Mouse (Mus musculus) left cerebral cortex, adult 18-20 months (tissue): ENCODE measurements around the gene Mpzl2. TPM values are rescaled to one million over a fixed set of nuclear protein-coding genes. Genes with fewer than 3 reads are reported as not detected.

Experiments used
- DNase-seq, 2 experiments: peaks; one replicate each; pipeline ENCODE4 v3.0.0; 2021 to 2022; ENCODE audit warnings: low spot score in 2 of 2, mixed read lengths in 1 of 2
- long read RNA-seq, 2 experiments: library from polyadenylated mRNA; stranded (forward); transcript quantifications; one replicate each; pipeline ENCODE4 v2.0.0; 2021
- total RNA-seq, 2 experiments: library from RNA; stranded (reverse); gene quantifications; 2 replicates each; pipeline ENCODE4 v1.2.3; 2021

The Mpzl2 gene
- total RNA-seq: 1 to 10 TPM; 1.9 TPM
- long read RNA-seq, experiment 1, partial matches to known transcripts: 0 of 5 reads
- long read RNA-seq, experiment 1, other reads (novel, unspliced or antisense): 2 of 5 reads
- long read RNA-seq, experiment 2, partial matches to known transcripts: 0 of 4 reads
- long read RNA-seq, experiment 2, other reads (novel, unspliced or antisense): 1 of 4 reads

- no peak for DNase-seq
These were observed at the start of gene Mpzl2 for GRCm38 (mm10) chr9:45039499-45039898. Mpzl2 (plus strand) TSS chr9:45039799.

DNA sequence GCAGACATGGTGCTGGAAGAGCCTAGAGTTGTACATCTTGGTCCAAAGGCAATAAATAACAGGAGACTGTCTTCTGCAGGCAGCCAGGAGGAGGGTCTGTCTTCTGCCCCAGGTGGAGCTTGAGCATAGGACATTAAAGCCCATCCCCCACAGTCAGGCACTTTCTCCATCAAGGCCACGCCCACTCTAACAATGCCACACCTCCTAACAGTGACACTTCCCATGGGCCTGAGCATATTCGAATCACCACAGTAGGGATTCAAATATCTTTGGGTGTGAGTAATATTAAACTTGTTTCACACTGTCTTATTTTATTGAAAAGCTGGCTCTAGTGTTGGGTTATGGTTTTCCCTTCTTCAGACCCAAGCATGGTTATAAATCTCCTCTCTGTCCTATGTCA is 47.8 kb upstream of the Mpzl2 start:
- DNase-seq: no peak

- DNase-seq: no peak
These were observed 47.3 kb upstream of the Mpzl2 start for GRCm38 (mm10) chr9:44992271-44992670.

GRCm38 (mm10) chr9:44993268-44993667 is 46.3 kb upstream of the Mpzl2 start:
- DNase-seq: no peak

GRCm38 (mm10) chr9:44994962-44995361 is 44.6 kb upstream of the Mpzl2 start:
- no peak for DNase-seq

DNA sequence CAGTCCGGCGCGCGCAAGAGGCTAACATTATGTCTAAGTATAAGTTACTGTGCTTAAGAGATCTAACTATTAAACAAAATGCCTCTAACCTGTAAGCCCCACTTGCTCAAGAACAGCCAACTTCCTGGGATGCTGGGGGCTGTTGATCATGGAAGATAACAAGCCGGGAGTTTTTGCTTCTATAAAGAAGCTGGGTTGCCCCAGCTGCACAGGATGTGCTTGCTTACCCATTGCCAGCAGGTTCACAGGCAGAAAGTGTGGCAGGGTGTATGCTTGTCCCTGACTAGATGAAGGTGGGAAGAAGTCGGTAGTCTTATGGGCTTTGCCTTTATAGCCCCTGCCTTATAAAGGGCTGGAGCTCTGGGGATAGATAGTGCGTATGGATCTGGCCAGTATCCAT is 43.0 kb upstream of the Mpzl2 start:
- DNase-seq: no peak

GRCm38 (mm10) chr9:44998138-44998537 is 41.5 kb upstream of the Mpzl2 start:
- DNase-seq: no peak

- DNase-seq: peak; percentile 3 to 11
These were observed 40.4 kb upstream of the Mpzl2 start for GRCm38 (mm10) chr9:44999171-44999570.

- DNase-seq: no peak
These were observed 39.8 kb upstream of the Mpzl2 start for GRCm38 (mm10) chr9:44999776-45000175.

DNA sequence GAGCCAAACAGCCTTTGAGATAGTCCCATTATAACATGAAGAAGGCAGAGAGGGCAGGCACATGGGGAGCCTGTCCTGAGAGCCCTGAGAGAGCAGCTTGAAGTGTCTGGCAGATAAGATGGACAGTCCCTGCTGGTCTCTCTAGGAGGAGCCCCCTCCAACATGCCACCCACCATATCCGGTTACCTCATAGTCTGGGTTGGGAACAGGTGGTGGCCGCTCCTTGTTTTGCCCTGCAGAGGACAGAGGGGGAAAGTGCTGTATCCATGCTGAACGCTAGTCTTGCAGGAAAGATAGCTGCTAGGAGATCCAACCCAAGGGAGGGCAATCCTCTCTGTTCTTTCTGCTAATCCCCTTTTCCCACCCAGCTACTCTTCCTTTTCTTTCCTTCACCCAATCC is 39.4 kb upstream of the Mpzl2 start:
- no peak for DNase-seq

- DNase-seq: no peak
These were observed 32.2 kb upstream of the Mpzl2 start for GRCm38 (mm10) chr9:45007404-45007803.

DNA sequence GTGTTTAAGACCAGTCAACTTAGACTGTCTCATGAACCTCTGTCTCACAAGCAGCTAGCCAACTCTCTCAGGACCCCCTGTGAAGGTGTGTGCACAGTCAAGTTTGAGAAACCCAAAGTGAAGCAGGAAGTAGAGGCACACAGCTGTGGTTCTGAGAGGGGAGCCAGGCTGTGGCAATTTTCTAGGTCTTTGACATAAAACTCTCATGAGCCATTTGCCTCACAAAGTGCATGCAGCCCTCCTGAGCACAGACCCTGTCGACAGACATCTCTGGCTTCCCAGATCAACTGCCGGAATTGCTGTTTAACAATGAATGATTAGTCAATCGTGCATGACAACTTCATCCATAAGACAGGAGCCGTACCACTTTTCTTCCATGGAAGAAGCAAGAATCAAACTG is 31.3 kb upstream of the Mpzl2 start:
- DNase-seq: no peak

GRCm38 (mm10) chr9:45009180-45010078 is 30.2 kb upstream of the Mpzl2 start, which contains the start of gene Cd3e:
Cd3e (minus strand) TSS chr9:45009627.
- DNase-seq: no peak

DNA sequence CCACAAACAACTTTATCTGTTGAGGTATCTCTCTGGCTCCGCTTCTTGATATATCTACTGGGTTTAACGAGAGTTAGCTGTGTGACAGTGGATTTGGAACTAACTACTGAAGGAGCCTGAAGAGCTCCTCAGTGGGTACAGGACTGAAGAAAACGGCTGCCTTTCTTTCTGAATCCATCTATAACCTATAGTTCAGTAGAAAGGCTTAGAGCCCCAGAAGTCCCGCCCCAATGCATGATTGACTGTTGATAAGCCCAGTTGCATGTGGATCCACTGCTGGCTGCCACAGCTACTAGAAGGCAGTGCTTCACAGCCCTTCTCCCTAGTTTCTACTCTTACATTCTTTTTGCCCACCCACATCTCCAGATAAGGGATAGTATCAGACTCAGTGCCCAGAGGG is 29.1 kb upstream of the Mpzl2 start:
- DNase-seq: no peak

- no peak for DNase-seq
These were observed 28.3 kb upstream of the Mpzl2 start for GRCm38 (mm10) chr9:45011291-45011690.

DNA sequence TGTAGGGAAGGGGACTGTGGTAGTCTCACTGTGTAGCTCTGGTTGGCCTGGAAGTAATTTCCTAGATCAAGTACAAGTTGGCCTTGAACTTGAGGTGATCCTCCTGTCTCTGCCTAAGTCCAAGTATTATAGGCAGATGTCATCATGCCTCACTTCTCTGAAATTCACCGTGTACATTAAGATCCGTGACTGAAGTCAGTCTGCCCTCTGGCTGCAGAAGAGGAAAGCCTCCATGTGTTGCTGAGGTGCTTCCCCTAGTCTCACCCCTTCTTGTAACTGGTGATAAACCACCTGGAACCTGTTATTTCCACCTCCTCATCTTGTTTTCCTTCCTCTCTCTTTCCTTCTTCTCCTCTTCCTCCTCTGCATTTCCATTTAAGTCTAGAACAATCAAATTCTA is 24.7 kb upstream of the Mpzl2 start:
- DNase-seq: no peak

DNA sequence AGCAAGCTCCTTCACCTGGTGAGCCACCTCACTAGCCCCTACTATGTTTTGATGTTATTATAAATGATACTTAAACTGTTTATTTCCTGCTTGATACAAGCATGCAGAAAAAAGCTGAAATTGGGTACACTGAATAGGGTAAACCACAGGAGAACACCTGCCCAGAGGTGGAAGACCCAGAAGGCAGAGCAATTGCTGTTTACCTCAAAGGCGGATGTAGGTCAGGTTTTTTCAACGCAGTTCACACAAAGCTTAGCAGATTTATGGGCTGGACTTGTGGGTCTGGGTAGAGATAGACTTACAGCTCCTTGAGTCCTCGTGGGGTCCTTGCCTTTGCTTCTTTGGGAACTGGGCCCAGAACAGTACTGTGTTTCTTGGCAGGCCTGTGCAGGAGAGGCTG is 23.8 kb upstream of the Mpzl2 start:
- DNase-seq: no peak

DNA sequence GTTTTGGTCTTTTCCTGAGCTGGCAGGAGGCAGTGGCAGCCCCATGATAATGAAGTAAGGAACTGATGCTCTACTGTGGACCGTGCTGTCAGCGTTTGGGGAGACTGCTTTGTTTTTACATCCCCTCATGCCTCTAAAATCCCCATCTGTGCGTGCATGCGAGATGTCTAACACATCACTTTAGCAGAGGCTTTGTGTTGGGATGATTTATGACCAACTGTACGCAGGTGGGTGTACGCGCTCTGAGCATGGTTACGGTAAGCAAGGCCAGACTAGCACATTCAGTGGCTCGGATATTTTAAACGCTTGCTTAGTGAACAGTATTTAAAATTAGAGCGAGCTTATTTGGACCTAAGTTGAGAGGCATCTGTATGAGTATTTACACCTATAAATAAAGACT is 21.6 kb upstream of the Mpzl2 start:
- peak in 1 of 2 experiments; percentile 16 for DNase-seq

DNA sequence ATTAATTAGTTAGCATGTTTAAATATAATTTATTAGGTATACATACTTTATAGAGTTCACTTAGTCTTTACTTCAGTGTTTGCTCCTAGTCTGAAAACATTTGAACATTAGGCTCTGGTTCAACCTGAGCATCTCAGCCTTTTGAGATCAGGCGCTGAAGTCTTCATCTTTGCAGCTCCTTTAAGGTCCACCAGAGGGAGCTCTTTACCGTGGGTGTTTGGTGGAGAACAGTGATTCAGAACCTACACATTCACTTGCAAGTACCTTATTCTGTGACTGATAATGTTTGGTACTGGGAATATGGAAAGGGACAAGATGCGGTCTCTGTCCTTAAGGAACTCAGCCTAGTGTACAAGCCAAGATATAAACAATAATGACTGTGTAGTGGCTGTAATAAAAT is 16.8 kb upstream of the Mpzl2 start:
- DNase-seq: peak; percentile 59 to 67

- DNase-seq: no peak
These were observed 16.0 kb upstream of the Mpzl2 start for GRCm38 (mm10) chr9:45023638-45024037.

GRCm38 (mm10) chr9:45024187-45024586 is 15.4 kb upstream of the Mpzl2 start:
- no peak for DNase-seq

- no peak for DNase-seq
These were observed 12.2 kb upstream of the Mpzl2 start for GRCm38 (mm10) chr9:45027376-45027775.

DNA sequence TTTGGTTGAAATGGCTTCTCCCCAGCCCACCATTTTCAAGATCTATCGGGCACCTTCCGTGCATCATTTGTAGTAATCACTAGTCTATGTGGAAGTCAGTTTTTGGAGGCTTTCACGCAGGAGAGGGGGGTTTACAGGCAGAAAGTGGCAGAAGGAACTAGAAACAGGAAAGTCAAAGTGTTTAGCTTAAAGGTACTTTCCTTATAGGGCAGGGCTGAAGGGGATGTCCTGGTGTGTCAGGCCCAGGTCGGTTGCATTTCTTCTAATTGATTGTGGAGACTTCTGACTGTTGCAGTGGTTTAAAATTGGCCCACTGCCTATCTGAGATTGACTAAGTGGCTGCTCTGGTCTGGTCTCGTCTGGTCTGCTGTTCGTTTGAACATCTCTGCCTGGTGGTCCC is 9.3 kb upstream of the Mpzl2 start:
- no peak for DNase-seq
